Mouse (Mus musculus): ENCODE results near the gene Pdcd4.
"Not testable (repeated sequence)": the region's sequence is repeated elsewhere in the genome, so short reads cannot be mapped to it uniquely, and the experiment has no call there.

Gene Pdcd4

DNA sequence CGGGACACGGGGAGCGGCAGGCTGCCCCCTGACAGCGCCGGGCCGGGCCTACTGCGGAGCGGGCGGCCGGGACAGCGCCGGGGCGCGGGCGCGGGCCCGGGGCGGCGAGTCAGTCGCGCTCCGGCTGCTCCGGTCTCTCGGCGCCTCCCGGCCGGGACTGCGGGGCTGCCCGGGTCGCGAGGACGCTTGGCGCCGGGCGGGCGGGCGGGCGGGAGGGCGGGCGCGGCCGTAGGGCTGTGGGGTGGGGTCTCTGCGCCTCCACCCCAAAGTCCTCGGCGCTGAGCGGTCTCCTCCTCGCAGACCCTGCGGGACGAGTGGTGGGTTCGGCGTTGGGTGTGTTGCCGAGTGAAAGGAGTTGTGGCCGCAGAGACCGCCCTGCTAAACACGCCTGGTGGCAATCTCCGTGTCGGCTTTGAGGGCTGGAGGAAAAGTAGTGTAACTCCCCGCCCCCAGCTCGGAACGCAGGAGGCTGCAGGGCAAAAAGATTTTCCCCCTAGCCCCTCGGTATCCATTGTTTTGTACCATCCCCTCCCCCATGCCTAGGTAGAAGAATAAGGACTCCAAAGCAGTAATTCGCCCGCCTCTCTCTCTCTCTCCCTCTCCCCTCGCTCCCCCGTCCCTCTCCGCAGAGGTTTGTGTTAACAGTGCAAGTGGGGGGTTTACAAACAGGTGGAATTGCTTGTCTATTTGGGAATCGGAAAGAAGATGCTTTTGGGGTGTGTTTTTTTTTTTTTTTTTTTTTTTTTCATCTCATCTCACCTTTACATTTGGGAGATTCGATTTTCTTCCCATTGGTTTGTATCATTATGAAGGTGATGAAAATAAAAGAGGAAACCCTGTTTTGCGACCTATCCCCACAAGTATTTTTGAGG lies 53.4 kb downstream of the Pdcd4 start:
- peak; percentile 76 for DNase-seq (ENCODE audit: low spot score)

DNA sequence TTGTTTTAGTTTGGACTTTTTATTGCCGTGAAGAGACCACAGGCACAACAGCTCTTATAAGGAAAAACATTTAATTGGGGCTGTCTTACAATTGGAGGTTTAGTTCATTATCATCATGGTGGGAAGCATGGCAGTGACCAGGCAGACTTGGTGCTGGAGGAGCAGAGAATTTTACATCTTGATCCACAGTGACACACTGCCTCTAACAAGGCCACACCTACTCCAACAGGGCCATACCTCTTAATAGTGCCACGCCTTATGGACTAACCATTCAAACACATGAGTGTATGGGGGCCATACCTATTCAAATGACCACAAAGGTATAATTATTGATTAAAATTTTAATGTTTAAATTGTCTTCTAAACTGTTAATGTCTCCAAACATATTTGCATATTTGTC lies 65.5 kb downstream of the Pdcd4 start:
- no peak for DNase-seq (ENCODE audit: low spot score)

DNA sequence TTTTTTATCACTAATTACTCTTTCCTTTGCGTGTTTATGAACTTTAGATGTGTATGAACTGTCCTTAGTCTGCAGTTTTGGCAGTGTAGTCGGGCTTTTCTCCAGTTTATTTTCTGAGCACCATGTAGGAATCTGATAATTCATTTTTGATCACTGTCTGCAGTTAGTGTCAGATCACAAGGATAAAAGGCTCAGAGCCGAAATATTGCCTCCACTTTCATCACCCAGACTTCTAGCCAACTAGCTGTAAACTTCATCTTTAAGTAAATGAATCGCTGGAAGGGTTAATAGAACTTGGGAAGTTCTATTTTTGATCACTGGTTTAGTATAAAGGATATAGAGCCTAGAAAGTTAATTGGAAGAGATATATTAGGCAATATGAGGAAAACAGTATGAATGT lies 70.5 kb downstream of the Pdcd4 start:
- DNase-seq (ENCODE audit: low spot score): no peak

DNA sequence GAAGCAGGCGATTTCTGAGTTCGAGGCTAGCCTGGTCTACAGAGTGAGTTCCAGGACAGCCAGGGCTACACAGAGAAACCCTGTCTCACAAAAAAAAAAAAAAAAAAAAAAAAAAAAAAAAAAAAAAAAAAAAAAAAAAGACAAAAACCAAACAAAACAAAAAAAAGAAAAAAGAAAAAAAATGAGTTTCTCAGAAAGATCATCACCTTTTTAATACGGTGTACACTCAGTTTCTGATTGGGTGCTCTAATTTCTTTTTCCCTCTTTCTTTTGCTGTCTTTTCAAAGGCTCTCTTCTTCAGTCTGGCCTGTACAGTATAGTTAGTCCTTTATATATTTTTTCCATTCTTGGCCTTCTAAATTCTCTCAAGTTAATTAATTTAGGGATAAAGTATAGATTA lies 72.3 kb downstream of the Pdcd4 start:
- not testable (repeated sequence) for DNase-seq (ENCODE audit: low spot score)

DNA sequence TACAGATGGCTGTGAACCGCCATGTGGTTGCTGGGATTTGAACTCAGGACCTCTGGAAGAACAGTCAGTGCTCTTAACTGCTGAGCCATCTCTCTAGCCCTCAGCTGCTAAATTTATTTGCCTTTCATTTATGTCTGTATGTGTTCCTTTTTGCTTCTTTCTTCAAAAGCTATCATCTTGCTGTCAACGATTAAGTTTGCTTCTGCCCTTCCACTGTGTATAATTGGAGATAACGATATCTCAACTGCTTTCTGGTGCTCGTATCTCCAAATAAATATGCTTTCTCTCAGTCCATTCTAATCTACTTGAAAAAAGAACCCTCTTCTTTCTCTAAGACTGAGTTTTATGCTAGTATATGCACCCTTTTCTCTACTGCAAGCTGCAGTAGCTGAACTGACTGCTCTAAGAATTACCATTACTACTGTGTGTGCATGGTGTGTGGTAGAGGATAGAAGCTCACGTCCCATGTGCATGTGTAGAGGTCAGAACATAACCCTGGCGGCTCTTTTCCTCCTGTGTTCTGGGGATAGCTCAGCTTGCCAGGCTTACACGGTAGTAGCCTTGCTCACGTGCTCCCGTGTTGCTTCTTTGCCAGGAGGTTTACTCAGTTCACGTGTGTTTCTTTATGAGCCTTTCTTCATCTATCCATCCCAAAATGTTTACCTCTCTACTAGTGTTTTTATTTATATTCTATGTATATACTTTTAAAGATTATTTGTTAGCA lies 73.0 kb downstream of the Pdcd4 start:
- DNase-seq (ENCODE audit: low spot score): no peak

DNA sequence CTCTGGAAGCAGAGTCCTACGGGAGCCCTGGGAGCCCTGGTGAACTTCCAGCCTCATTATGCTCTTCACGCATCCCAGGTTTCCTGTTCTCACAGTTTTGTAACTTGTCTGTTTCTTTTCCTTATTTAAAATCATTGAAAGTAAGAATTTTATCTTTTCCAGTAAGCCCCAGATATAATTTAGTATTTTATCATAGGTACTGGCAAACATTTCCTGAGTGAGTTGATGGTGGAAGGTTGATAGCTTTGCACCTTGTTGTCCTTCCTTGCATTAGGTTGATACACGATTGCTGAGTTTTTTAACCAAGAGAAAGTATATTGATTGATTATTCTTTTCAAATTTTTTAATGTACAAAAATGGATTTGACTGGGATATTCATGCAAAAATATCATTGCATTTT lies 77.2 kb downstream of the Pdcd4 start:
- no peak for DNase-seq (ENCODE audit: low spot score)

DNA sequence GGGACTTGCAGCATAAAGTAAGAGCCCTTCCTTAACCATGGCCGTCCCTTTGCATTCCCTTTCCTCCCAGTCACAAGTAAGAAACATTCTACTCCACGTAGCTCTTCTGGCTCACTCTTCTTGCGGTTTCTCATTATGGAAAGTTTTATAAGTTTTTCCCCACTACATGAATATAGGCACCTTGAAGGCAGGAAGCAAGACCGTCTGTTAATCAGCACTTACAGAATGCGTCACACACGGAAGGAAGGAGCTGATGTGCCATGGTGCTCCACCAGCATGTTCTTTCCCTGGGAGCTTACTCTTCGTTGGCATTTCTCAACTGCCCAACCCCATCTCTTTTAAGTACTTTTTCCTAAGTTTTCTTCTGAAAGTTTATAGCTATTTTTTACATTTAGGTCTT lies 79.9 kb downstream of the Pdcd4 start:
- DNase-seq (ENCODE audit: low spot score): no peak

DNA sequence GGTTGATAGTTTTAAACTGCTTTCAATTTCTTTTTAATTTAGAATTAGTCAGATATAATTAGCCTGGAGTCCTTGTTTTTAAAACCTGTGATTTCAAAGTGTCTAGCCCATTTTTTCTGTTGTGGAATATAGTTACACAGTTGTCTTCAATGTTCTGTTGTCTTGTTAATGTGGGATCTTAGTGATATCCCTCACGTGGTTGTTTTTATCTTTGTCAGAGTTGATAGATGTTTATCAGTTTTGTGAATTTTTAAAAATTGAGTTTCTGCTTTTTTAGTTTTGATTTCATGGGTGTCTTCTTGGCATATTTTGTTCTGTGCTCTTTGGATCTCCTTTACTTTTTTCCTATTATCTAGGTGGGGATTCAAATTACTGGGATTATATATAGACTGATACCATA lies 81.6 kb downstream of the Pdcd4 start:
- no peak for DNase-seq (ENCODE audit: low spot score)
